Mouse (Mus musculus) CH12.LX (cell line): ENCODE measurements at regions not wholly inside any gene's neighbourhood (a gene's known extent, or its start where the extent isn't known, plus 50 kb on each side); places are given as distances from the start of the nearest gene placed in this dataset.

Experiments
- DNase-seq: peaks from one replicate; pipeline ENCODE4 v3.0.0-alpha.2; 2013; ENCODE audit errors: extremely low read depth
- H3K27ac ChIP-seq: 2 replicates; pipeline ENCODE4 v1.5.1; 2012; ENCODE audit warnings: low read depth, mild to moderate bottlenecking, control low read depth, moderate library complexity; ENCODE audit not compliant: insufficient read depth
- H3K27me3 ChIP-seq: replicated peaks from 2 replicates; pipeline ENCODE3; 2012; ENCODE audit warnings: inconsistent platforms
- H3K36me3 ChIP-seq, 2 experiments: replicated peaks in 1 of 2; 2 replicates each; pipeline versions ENCODE3 to v1.6.1; 2012; ENCODE audit warnings: inconsistent platforms in 1 of 2, low read length in 1 of 2, mild to moderate bottlenecking in 1 of 2, mixed read lengths in 1 of 2, moderate library complexity in 1 of 2; ENCODE audit not compliant: control insufficient read depth in 1 of 2, insufficient read depth in 1 of 2
- H3K4me1 ChIP-seq, 2 experiments: 2 replicates each; pipeline ENCODE4 v1.6.1; 2012; ENCODE audit warnings: inconsistent platforms in 1 of 2, moderate library complexity in 1 of 2; ENCODE audit not compliant: insufficient read depth in 2 of 2, control insufficient read depth in 1 of 2
- H3K4me2 ChIP-seq: 2 replicates; pipeline ENCODE4 v1.6.1; 2012; ENCODE audit warnings: low read depth, mild to moderate bottlenecking, control low read depth; ENCODE audit not compliant: poor library complexity, insufficient read depth, severe bottlenecking
- H3K4me3 ChIP-seq, 3 experiments: fragments of 150-350 bp in 1 of 3; sonication (generic) in 1 of 3; replicated peaks in 1 of 3; 2 replicates each; pipeline versions ENCODE3 to v1.5.1; 2011 to 2012; ENCODE audit warnings: low read depth in 2 of 3, low read length in 2 of 3, mild to moderate bottlenecking in 2 of 3, moderate library complexity in 2 of 3, control low read depth in 1 of 3, improper control_type of control experiment in 1 of 3, inconsistent platforms in 1 of 3, mixed read lengths in 1 of 3; ENCODE audit not compliant: poor library complexity in 1 of 3
- H3K79me2 ChIP-seq: replicated peaks from 2 replicates; pipeline ENCODE4 v1.6.1; 2012; ENCODE audit warnings: mild to moderate bottlenecking, moderate library complexity; ENCODE audit not compliant: control insufficient read depth, poor library complexity, insufficient read depth, severe bottlenecking; ENCODE audit errors: extremely low read depth
- H3K9ac ChIP-seq: 2 replicates; pipeline ENCODE4 v1.6.1; 2012; ENCODE audit warnings: low read depth, mild to moderate bottlenecking, control low read depth, moderate library complexity; ENCODE audit not compliant: insufficient read depth
- H3K9me3 ChIP-seq: replicated peaks from 2 replicates; pipeline ENCODE3; 2012; ENCODE audit warnings: low read length, inconsistent platforms, mixed read lengths
- CHD2 ChIP-seq: IDR thresholded peaks from 2 replicates; pipeline ENCODE4 v1.6.1; 2011; ENCODE audit warnings: low read length, improper control_type of control experiment
- E2F4 ChIP-seq: IDR thresholded peaks from 2 replicates; pipeline ENCODE4 v1.6.1; 2011; ENCODE audit warnings: low read depth, low read length, improper control_type of control experiment; ENCODE audit not compliant: insufficient replicate concordance
- EP300 ChIP-seq: IDR thresholded peaks from 2 replicates; pipeline ENCODE4 v1.6.1; 2011; ENCODE audit warnings: low read length, improper control_type of control experiment
- GABPA ChIP-seq: IDR thresholded peaks from 2 replicates; pipeline ENCODE4 v1.6.1; 2012; ENCODE audit warnings: low read depth, low read length, improper control_type of control experiment, inconsistent platforms; ENCODE audit not compliant: insufficient replicate concordance
- IRF4 ChIP-seq: IDR thresholded peaks from 2 replicates; pipeline ENCODE4 v1.6.1; 2014; ENCODE audit warnings: low read depth, mild to moderate bottlenecking, inconsistent platforms, low read length, improper control_type of control experiment
- MEF2A ChIP-seq: IDR thresholded peaks from 2 replicates; pipeline ENCODE4 v1.6.1; 2014; ENCODE audit warnings: low read depth, mild to moderate bottlenecking, inconsistent platforms, low read length, improper control_type of control experiment, borderline replicate concordance
- MXI1 ChIP-seq: IDR thresholded peaks from 2 replicates; pipeline ENCODE4 v1.6.1; 2011; ENCODE audit warnings: mild to moderate bottlenecking, low read depth, low read length, improper control_type of control experiment
- NELFE ChIP-seq: IDR thresholded peaks from 2 replicates; pipeline ENCODE4 v1.6.1; 2011; ENCODE audit warnings: low read depth, low read length, improper control_type of control experiment
- POLR2AphosphoS2 ChIP-seq: IDR thresholded peaks from 2 replicates; pipeline ENCODE4 v1.6.1; 2011; ENCODE audit warnings: low read depth, low read length, improper control_type of control experiment
- RAD21 ChIP-seq: IDR thresholded peaks from 2 replicates; pipeline ENCODE4 v1.6.1; 2011; ENCODE audit warnings: low read depth, mild to moderate bottlenecking, low read length, improper control_type of control experiment, moderate library complexity
- SMC3 ChIP-seq: IDR thresholded peaks from 2 replicates; pipeline ENCODE4 v1.6.1; 2011; ENCODE audit warnings: low read depth, low read length, improper control_type of control experiment
- TBP ChIP-seq: conservative IDR thresholded peaks from 2 replicates; pipeline ENCODE4 v1.6.1; 2011; ENCODE audit warnings: low read depth, low read length, improper control_type of control experiment
- USF1 ChIP-seq: IDR thresholded peaks from 2 replicates; pipeline ENCODE4 v1.6.1; 2014; ENCODE audit warnings: low read depth, mild to moderate bottlenecking, inconsistent platforms, low read length, improper control_type of control experiment
- USF2 ChIP-seq: conservative IDR thresholded peaks from 2 replicates; pipeline ENCODE4 v1.6.1; 2011; ENCODE audit warnings: low read depth, low read length, improper control_type of control experiment
- ZKSCAN1 ChIP-seq: IDR thresholded peaks from 2 replicates; pipeline ENCODE4 v1.6.1; 2012; ENCODE audit warnings: low read depth, inconsistent platforms, low read length, improper control_type of control experiment, borderline replicate concordance
- dilution Hi-C: fragments of 300-500 bp; cut with MboI; formaldehyde crosslinking; loops from 2 replicates; pipeline ENCODE4 v1.14.3; 2020; ENCODE audit warnings: low sequenced_read_pairs; ENCODE audit not compliant: extremely low pct_unique_long_range_greater_than_20kb, extremely low pct_ligation_motif_present
- in situ Hi-C: fragments of 300-500 bp; cut with MboI; formaldehyde crosslinking; loops from 3 replicates; pipeline ENCODE4 v1.14.3; 2019; ENCODE audit warnings: low sequenced_read_pairs, low pct_ligation_motif_present, low pct_unique_long_range_greater_than_20kb, mixed read lengths

GRCm38 (mm10) chr10:17549711-17550637, 173.0 kb upstream of the Cited2 start (continued):
- TF ChIP-seq IRF4 (peak; percentile 94), USF2 (no peak), RAD21 (no peak; the same call in 1 of the 2 replicates), MEF2A (peak; percentile 86)

- dilution Hi-C loops, result no loop called here
- H3K36me3 ChIP-seq, result no peaks in the 10 kb centered on the region
- H3K27me3 ChIP-seq, result no peaks in the 10 kb centered on the region
- no peak overlapping the region for H3K27ac ChIP-seq
- DNase-seq, result no peak
- no peaks in the 10 kb centered on the region for H3K79me2 ChIP-seq
- H3K4me3 ChIP-seq, result no peak overlapping the region
- H3K4me1 ChIP-seq, result peaks cover 15 to 39% of the 10 kb centered on the region in 2 experiments
- H3K9ac ChIP-seq, result no peak overlapping the region
- H3K9me3 ChIP-seq, result no peaks in the 10 kb centered on the region
- H3K4me2 ChIP-seq, result no peak overlapping the region
- TF ChIP-seq E2F4 (no peak), MXI1 (no peak), TBP (no peak), IRF4 (no peak)
- in situ Hi-C loops, result no loop called here
Measured at GRCm38 (mm10) chr10:17550638-17551013, 172.4 kb upstream of the Cited2 start.

- dilution Hi-C loops, result no loop called here
- no peaks in the 10 kb centered on the region for H3K36me3 ChIP-seq
- DNase-seq, result no peak
- no peaks in the 10 kb centered on the region for H3K79me2 ChIP-seq
- H3K9me3 ChIP-seq, result no peaks in the 10 kb centered on the region
- H3K4me2 ChIP-seq, result no peak overlapping the region
- H3K9ac ChIP-seq, result no peak overlapping the region
- no peak overlapping the region for H3K27ac ChIP-seq
- no peak overlapping the region for H3K4me3 ChIP-seq
- no peak for TF ChIP-seq USF1
- no peak for TF ChIP-seq EP300
- no peak for TF ChIP-seq NELFE
- no peak for TF ChIP-seq RAD21
- no peak for TF ChIP-seq SMC3
- TF ChIP-seq CHD2, result no peak
- no peak for TF ChIP-seq GABPA
- no peak for TF ChIP-seq ZKSCAN1
- no peak for TF ChIP-seq POLR2AphosphoS2
- TF ChIP-seq, all 38 proteins: peak for 0
- Histone ChIP-seq H3K4me1 (peaks cover 12 to 36% of the 10 kb centered on the region in 2 experiments), H3K27me3 (no peaks in the 10 kb centered on the region)
- in situ Hi-C loops, result no loop called here
Measured at GRCm38 (mm10) chr10:17551869-17552268, 171.1 kb upstream of the Cited2 start.
